Mouse (Mus musculus) kidney, adult 18-20 months (tissue): Measurements from ENCODE around the gene Nkx1-2.

Experiments used
- DNase-seq: peaks from one replicate; pipeline ENCODE4 v3.0.0; 2021

Nkx1-2 gene

GRCm38 (mm10) chr7:132559138-132559766 is 40.2 kb downstream of the Nkx1-2 start:
- no peak for DNase-seq

GRCm38 (mm10) chr7:132558141-132558736 is 41.2 kb downstream of the Nkx1-2 start:
- DNase-seq, result no peak

DNA sequence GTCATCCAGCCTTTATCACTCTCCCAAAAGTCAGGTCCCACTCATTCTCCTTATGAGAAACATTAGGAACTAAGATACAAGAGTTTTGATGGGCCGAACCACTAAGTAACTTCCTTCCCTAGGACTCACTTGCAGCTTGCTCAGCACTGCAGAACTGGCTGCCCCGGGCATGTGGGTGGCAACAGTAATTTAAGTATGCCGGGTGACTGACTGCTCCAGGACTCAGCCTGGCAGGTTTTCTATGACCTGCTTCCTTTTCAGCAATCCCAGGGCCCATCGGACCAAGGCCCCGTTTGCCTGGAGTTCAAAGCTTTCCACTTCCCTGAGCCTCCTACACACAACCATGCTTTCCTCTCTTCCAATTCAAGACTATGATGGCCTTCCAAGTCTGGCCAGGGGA is 42.9 kb downstream of the Nkx1-2 start:
- DNase-seq, result no peak

GRCm38 (mm10) chr7:132555911-132556310 is 43.5 kb downstream of the Nkx1-2 start:
- DNase-seq, result no peak

- DNase-seq, result peak; percentile 52
Observed at GRCm38 (mm10) chr7:132554091-132554490, 45.3 kb downstream of the Nkx1-2 start.

GRCm38 (mm10) chr7:132551351-132552126 is 47.9 kb downstream of the Nkx1-2 start:
- DNase-seq, result peak; percentile 96

GRCm38 (mm10) chr7:132547126-132547525 is 52.3 kb downstream of the Nkx1-2 start:
- DNase-seq, result no peak
